Comparison of ENCODE assay signal across 32 mouse cellular contexts in the genomic region with DNA sequence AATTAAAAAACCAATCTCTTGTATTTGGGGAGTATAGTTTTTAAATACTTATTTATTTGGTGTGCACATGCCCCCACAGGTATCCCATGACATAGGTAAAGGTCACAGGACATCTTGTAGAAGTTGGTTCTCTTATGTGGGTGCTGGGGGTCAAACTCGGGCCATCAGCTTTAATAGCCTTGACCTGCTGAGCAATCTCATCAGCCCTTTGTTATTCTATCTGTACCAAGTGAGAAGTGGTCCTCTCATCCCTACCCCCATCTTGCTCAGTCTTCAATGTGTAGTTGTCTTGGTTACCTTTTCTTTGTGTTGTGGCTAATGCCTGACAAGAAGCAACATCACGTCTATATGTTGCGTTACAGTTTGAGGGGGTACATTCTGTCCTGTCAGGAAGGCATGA. TPM values are rescaled to one million over a fixed set of nuclear protein-coding genes. Genes with fewer than 3 reads are reported as not detected.
"Had no signal": no experiment of that assay in that cellular context is flagged by ENCODE, and none has a peak within 500 bp of the region (broad histone marks: within the 10 kb centered on the region; RNA-seq: fewer than 3 reads in every experiment).

No protein-coding gene starts in this region.

- DNase-seq: gastrocnemius, postnatal 14 days; gastrocnemius, postnatal 36 days; heart, adult 11 months; heart, adult 2 months; heart, postnatal 14 days; heart, postnatal 36 days; kidney, adult 11 months; kidney, adult 2 months; kidney, postnatal 10 days; kidney, postnatal 25 days; kidney, postnatal 4 days had no signal

- H3K4me1 ChIP-seq: heart, embryonic 13.5 days; heart, embryonic 15.5 days; hindbrain, embryonic 13.5 days; hindbrain, embryonic 15.5 days; limb, embryonic 10.5 days; limb, embryonic 12.5 days; liver, embryonic 12.5 days had no signal

- H3K27ac ChIP-seq: heart, adult 2 months; heart, embryonic 13.5 days; heart, embryonic 15.5 days; hindbrain, embryonic 13.5 days; hindbrain, embryonic 15.5 days; hindbrain, postnatal 0 days; layer of hippocampus, adult 2 months; left cerebral cortex, adult 2 months; limb, embryonic 10.5 days; limb, embryonic 12.5 days; liver, embryonic 12.5 days; liver, embryonic 14.5 days had no signal

- H3K36me3 ChIP-seq: heart, embryonic 13.5 days; heart, embryonic 15.5 days; hindbrain, embryonic 13.5 days; hindbrain, embryonic 15.5 days; limb, embryonic 10.5 days; limb, embryonic 12.5 days; liver, embryonic 12.5 days had no signal

- ATAC-seq: hindbrain, postnatal 0 days; intestine, embryonic 16.5 days; liver, embryonic 12.5 days had no signal

- H3K9me3 ChIP-seq: heart, embryonic 13.5 days; heart, embryonic 15.5 days; hindbrain, embryonic 13.5 days; hindbrain, embryonic 15.5 days; limb, embryonic 10.5 days; limb, embryonic 12.5 days; liver, embryonic 12.5 days had no signal

- H3K9ac ChIP-seq: heart, embryonic 13.5 days; heart, embryonic 15.5 days; hindbrain, embryonic 13.5 days; hindbrain, embryonic 15.5 days; limb, embryonic 12.5 days; liver, embryonic 12.5 days; liver, embryonic 14.5 days had no signal

- H3K4me2 ChIP-seq: heart, embryonic 11.5 days; heart, embryonic 13.5 days; heart, embryonic 15.5 days; hindbrain, embryonic 13.5 days; hindbrain, embryonic 15.5 days; limb, embryonic 12.5 days; liver, embryonic 12.5 days had no signal

- H3K27me3 ChIP-seq: heart, embryonic 13.5 days; heart, embryonic 15.5 days; hindbrain, embryonic 13.5 days; hindbrain, embryonic 15.5 days; liver, embryonic 12.5 days had no signal

- H3K4me3 ChIP-seq: heart, adult 2 months; heart, embryonic 13.5 days; heart, embryonic 15.5 days; hindbrain, embryonic 13.5 days; hindbrain, embryonic 15.5 days; layer of hippocampus, adult 2 months; left cerebral cortex, adult 2 months; limb, embryonic 10.5 days; limb, embryonic 12.5 days; liver, embryonic 12.5 days had no signal

RNA-seq across cellular contexts. Expression of a gene that starts 6.5 kb away (rescaled TPM):
- total RNA-seq: gastrocnemius, adult 18-20 months; gastrocnemius, postnatal 14 days; gastrocnemius, postnatal 36 days; heart, adult 2 months; heart, postnatal 14 days; heart, postnatal 36 days; hematopoietic stem cell, adult 5-6 weeks; hindbrain, postnatal 0 days; layer of hippocampus, adult 2 months; layer of hippocampus, postnatal 10 days; layer of hippocampus, postnatal 25 days; left cerebral cortex, adult 2 months; left cerebral cortex, postnatal 14 days; left cerebral cortex, postnatal 36 days had no signal
- polyA plus RNA-seq: heart, adult 2 months; heart, embryonic 13.5 days; heart, embryonic 15.5 days; hindbrain, embryonic 11.5 days; limb, embryonic 12.5 days; liver, adult 2 months had no signal
